Mouse (Mus musculus): ENCODE results near the gene Pdp2.

GRCm38 (mm10) chr8:104607944-104608343 is 16.7 kb downstream of the Pdp2 start:
- TF ChIP-seq POLR2A (IDR thresholded peaks at IDR 0.05; ENCODE audit: borderline replicate concordance, extremely low read depth, insufficient read depth, insufficient read length, poor library complexity, severe bottlenecking) = no peak
- no peak for TF ChIP-seq CTCF (IDR thresholded peaks at IDR 0.05; ENCODE audit: borderline replicate concordance, extremely low read depth, insufficient read depth, insufficient read length)

All from brain, embryonic 14.5 days (tissue).